In the genomic region with DNA sequence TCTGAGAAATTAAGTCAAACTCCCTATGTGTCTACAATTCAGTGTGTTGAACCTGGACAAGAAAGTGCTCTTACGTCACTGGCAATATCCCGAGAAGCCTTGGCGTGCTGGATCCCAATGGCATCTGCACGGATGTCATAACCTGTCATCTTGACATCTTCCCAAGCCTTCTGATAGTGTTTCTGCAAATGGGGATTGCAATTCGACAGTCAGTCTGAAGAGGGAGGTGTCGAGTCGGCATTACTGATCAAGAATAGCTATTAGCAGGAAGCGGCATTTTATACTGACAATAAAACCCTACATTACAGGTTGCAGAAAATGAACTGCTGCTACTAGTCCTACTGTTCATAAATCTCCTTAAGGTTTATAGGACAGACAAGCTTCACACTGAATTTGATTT, we compare ENCODE assay signal across 8 mouse cellular contexts.
DNase-seq lines count a peak whose midpoint lies in the region; ATAC-seq lines count a peak whose summit lies in the region.
"Had no signal": no experiment of that assay in that cellular context is flagged by ENCODE, and none has a peak within 500 bp of the region (broad histone marks: within the 10 kb centered on the region; RNA-seq: fewer than 3 reads in every experiment).

No protein-coding gene starts in this region.

- H3K4me1 ChIP-seq in hindbrain, embryonic 16.5 days (ENCODE audit: control insufficient read depth, insufficient read depth, low read depth, low read length): no peaks in the 10 kb centered on the region
- H3K4me1 ChIP-seq: megakaryocyte, embryonic 14.5 days had no signal

- ATAC-seq in hindbrain, embryonic 16.5 days: 0 out of 2 replicates have a peak, but pooled peaks have one; percentile 14

- no peak overlapping the region for H3K4me2 ChIP-seq in hindbrain, embryonic 16.5 days (ENCODE audit: low read length)

- no peaks in the 10 kb centered on the region for H3K36me3 ChIP-seq in hindbrain, embryonic 16.5 days (ENCODE audit: control insufficient read depth, insufficient read depth, low read length)

- peak; percentile 24 for DNase-seq in left cerebral cortex, postnatal 4 days
- no peak for DNase-seq in left cerebral cortex, postnatal 10 days (ENCODE audit: extremely low spot score in 1 of 2, low spot score in 2 of 2)
- peak; percentile 42 for DNase-seq in MEL-GATA-1-ER (ENCODE audit: extremely low read depth, low read depth)
- peak; percentile 51 for DNase-seq in cerebellum, adult 8-10 months
- peak; percentile 66 for DNase-seq in retina, postnatal 1 day
- no peak for DNase-seq in testis, postnatal 10 days (ENCODE audit: low spot score)

- H3K4me3 ChIP-seq in hindbrain, embryonic 16.5 days (ENCODE audit: low read length): no peak overlapping the region
- H3K4me3 ChIP-seq: megakaryocyte, embryonic 14.5 days had no signal

- H3K9me3 ChIP-seq in hindbrain, embryonic 16.5 days (ENCODE audit: control insufficient read depth, low read length): no peaks in the 10 kb centered on the region
- H3K9me3 ChIP-seq: megakaryocyte, embryonic 14.5 days had no signal

- no peak overlapping the region for H3K9ac ChIP-seq in hindbrain, embryonic 16.5 days (ENCODE audit: low read depth, low read length)

- no peak overlapping the region for H3K27ac ChIP-seq in hindbrain, embryonic 16.5 days (ENCODE audit: low read depth, low read length)

- intact Hi-C loops in left cerebral cortex, postnatal 4 days (cut with DNase I): no loop called here
- intact Hi-C loops in left cerebral cortex, postnatal 10 days (cut with DNase I): no loop called here

- WGBS in hindbrain, embryonic 16.5 days: 40% methylated on average over 8 of the region's 8 CpGs

- H3K27me3 ChIP-seq in hindbrain, embryonic 16.5 days (replicated peaks; ENCODE audit: control insufficient read depth, insufficient read depth, low read length): no peaks in the 10 kb centered on the region

Comparison
In these comparisons a context has a peak if more than half of its experiments do, and no peak if none do; other contexts are left out.
1. DNase-seq: peak in left cerebral cortex, postnatal 4 days (single experiment), MEL-GATA-1-ER (single experiment), cerebellum, adult 8-10 months (single experiment) and retina, postnatal 1 day (single experiment); none in left cerebral cortex, postnatal 10 days (0 of 2) and testis, postnatal 10 days (single experiment).